Mouse (Mus musculus): Measurements from ENCODE around the gene Dnah8. TPM values are rescaled to one million over a fixed set of nuclear protein-coding genes. Genes with fewer than 3 reads are reported as not detected.
A peak's percentile ranks its signal among the peaks of the same experiment; 100 is the strongest.
"Not testable (repeated sequence)": the region's sequence is repeated elsewhere in the genome, so short reads cannot be mapped to it uniquely, and the experiment has no call there.

Dnah8 gene
- total RNA-seq, 2 experiments from 2014 or later: 0.35 to 0.97 TPM

- Histone ChIP-seq H3K4me3 (no peak overlapping the region), H3K27ac (no peak overlapping the region)
- intact Hi-C loops (cut with DNase I): no loop called here
- no peak for TF ChIP-seq CTCF (IDR thresholded peaks at IDR 0.05)
- no peak for DNase-seq (ENCODE audit: extremely low spot score in 1 of 2, low spot score in 2 of 2)
These were observed 13.4 kb upstream of the Dnah8 start for GRCm38 (mm10) chr17:30610739-30611138.

GRCm38 (mm10) chr17:30611221-30612074 is 12.7 kb upstream of the Dnah8 start:
- peak overlapping the region; percentile 66 for H3K4me3 ChIP-seq
- no peak; the same call in 1 of the 2 replicates for TF ChIP-seq CTCF (IDR thresholded peaks at IDR 0.05)
- H3K27ac ChIP-seq: peak overlapping the region; percentile 97
- intact Hi-C loops (cut with DNase I): no loop called here
- DNase-seq (ENCODE audit: extremely low spot score in 1 of 2, low spot score in 2 of 2): no peak

- intact Hi-C loops (cut with DNase I): no loop called here
- peak; percentile 100 for DNase-seq (ENCODE audit: extremely low spot score in 1 of 2, low spot score in 2 of 2)
- no peak; the same call in 1 of the 2 replicates for TF ChIP-seq CTCF (IDR thresholded peaks at IDR 0.05)
- Histone ChIP-seq H3K27ac (peak overlapping the region; percentile 97), H3K4me3 (peak overlapping the region; percentile 66)
These were observed 11.9 kb upstream of the Dnah8 start for GRCm38 (mm10) chr17:30612075-30612859.

- DNase-seq (ENCODE audit: extremely low spot score in 1 of 2, low spot score in 2 of 2): no peak
- Histone ChIP-seq H3K27ac (no peak overlapping the region), H3K4me3 (no peak overlapping the region)
- no peak for TF ChIP-seq CTCF (IDR thresholded peaks at IDR 0.05)
- intact Hi-C loops (cut with DNase I): no loop called here
These were observed 10.8 kb upstream of the Dnah8 start for GRCm38 (mm10) chr17:30613350-30613749.

GRCm38 (mm10) chr17:30616203-30616602 is 8.0 kb upstream of the Dnah8 start:
- Histone ChIP-seq H3K27ac (no peak overlapping the region), H3K4me3 (no peak overlapping the region)
- intact Hi-C loops (cut with DNase I): no loop called here
- DNase-seq (ENCODE audit: extremely low spot score in 1 of 2, low spot score in 2 of 2): no peak
- no peak for TF ChIP-seq CTCF (IDR thresholded peaks at IDR 0.05)

- no peak for TF ChIP-seq CTCF (IDR thresholded peaks at IDR 0.05)
- no peak overlapping the region for H3K4me3 ChIP-seq
- intact Hi-C loops (cut with DNase I): no loop called here
- DNase-seq (ENCODE audit: extremely low spot score in 1 of 2, low spot score in 2 of 2): no peak
- no peak overlapping the region for H3K27ac ChIP-seq
These were observed 5.8 kb upstream of the Dnah8 start for GRCm38 (mm10) chr17:30618136-30618891.

GRCm38 (mm10) chr17:30619153-30619552 is 5.0 kb upstream of the Dnah8 start:
- intact Hi-C loops (cut with DNase I): no loop called here
- TF ChIP-seq CTCF (IDR thresholded peaks at IDR 0.05): no peak
- no peak overlapping the region for H3K27ac ChIP-seq
- DNase-seq (ENCODE audit: extremely low spot score in 1 of 2, low spot score in 2 of 2): no peak
- no peak overlapping the region for H3K4me3 ChIP-seq

- intact Hi-C loops (cut with DNase I): no loop called here
- Histone ChIP-seq H3K27ac (no peak overlapping the region), H3K4me3 (no peak overlapping the region)
- TF ChIP-seq CTCF (IDR thresholded peaks at IDR 0.05): no peak
- no peak for DNase-seq (ENCODE audit: extremely low spot score in 1 of 2, low spot score in 2 of 2)
These were observed 3.6 kb upstream of the Dnah8 start for GRCm38 (mm10) chr17:30620548-30620947.

GRCm38 (mm10) chr17:30621450-30621849 is 2.7 kb upstream of the Dnah8 start:
- intact Hi-C loops (cut with DNase I): no loop called here
- TF ChIP-seq CTCF (IDR thresholded peaks at IDR 0.05): no peak; the same call in 1 of the 2 replicates
- Histone ChIP-seq H3K27ac (no peak overlapping the region), H3K4me3 (no peak overlapping the region)
- no peak for DNase-seq (ENCODE audit: extremely low spot score in 1 of 2, low spot score in 2 of 2)

GRCm38 (mm10) chr17:30623200-30623599 is 954 bp upstream of the Dnah8 start:
- TF ChIP-seq CTCF (IDR thresholded peaks at IDR 0.05): no peak
- intact Hi-C loops (cut with DNase I): no loop called here
- no peak overlapping the region for H3K4me3 ChIP-seq

GRCm38 (mm10) chr17:30626719-30627118 is 2.6 kb downstream of the Dnah8 start, which contains the start of gene Glo1:
Gene Glo1 (minus strand): TSS chr17:30626871.
- H3K27ac ChIP-seq; H3K4me3 ChIP-seq; intact Hi-C loops (cut with DNase I); DNase-seq (ENCODE audit: extremely low spot score in 1 of 2, low spot score in 2 of 2): not testable (repeated sequence)

More at GRCm38 (mm10) chr17:30623200-30623599, 954 bp upstream of the Dnah8 start:
- H3K27ac ChIP-seq: no peak overlapping the region
- DNase-seq (ENCODE audit: extremely low spot score in 1 of 2, low spot score in 2 of 2): no peak

Data from left cerebral cortex, adult 2 months (tissue).